Mouse (Mus musculus): Measurements from ENCODE around the gene Htr2a. TPM values are rescaled to one million over a fixed set of nuclear protein-coding genes. Genes with fewer than 3 reads are reported as not detected.

Htr2a gene
- polyA plus RNA-seq, 1 experiment from 2014 or later, result 0.38 TPM

GRCm38 (mm10) chr14:74703930-74704329 is 63.3 kb downstream of the Htr2a start:
- Histone ChIP-seq H3K4me3 (replicated peaks) (no peak overlapping the region), H3K36me3 (no peaks in the 10 kb centered on the region), H3K27ac (no peak overlapping the region), H3K4me2 (no peak overlapping the region), H3K9ac (no peak overlapping the region), H3K27me3 (no peaks in the 10 kb centered on the region), H3K4me1 (0 out of 2 replicates have a peak, but pooled peaks cover 7% of the 10 kb centered on the region), H3K9me3 (replicated peaks) (no peaks in the 10 kb centered on the region)
- ATAC-seq (replicated peaks; ENCODE audit: low FRiP score), result no peak
- WGBS, result 34% methylated on average over 6 of the region's 6 CpGs

GRCm38 (mm10) chr14:74709054-74709453 is 68.4 kb downstream of the Htr2a start:
- ATAC-seq (replicated peaks; ENCODE audit: low FRiP score), result no peak
- Histone ChIP-seq H3K4me3 (replicated peaks) (no peak overlapping the region), H3K9ac (no peak overlapping the region), H3K4me2 (no peak overlapping the region), H3K27me3 (no peaks in the 10 kb centered on the region), H3K4me1 (0 out of 2 replicates have a peak, but pooled peaks cover 1% of the 10 kb centered on the region), H3K9me3 (replicated peaks) (no peaks in the 10 kb centered on the region), H3K36me3 (no peaks in the 10 kb centered on the region), H3K27ac (no peak overlapping the region)
- 20% methylated on average over 3 of the region's 3 CpGs for WGBS

GRCm38 (mm10) chr14:74723541-74723940 is 82.9 kb downstream of the Htr2a start:
- no peaks in the 10 kb centered on the region for H3K36me3 ChIP-seq
- no peak overlapping the region for H3K27ac ChIP-seq
- no peak for ATAC-seq (replicated peaks; ENCODE audit: low FRiP score)
- H3K9me3 ChIP-seq (replicated peaks), result no peaks in the 10 kb centered on the region
- no peak overlapping the region for H3K4me3 ChIP-seq (replicated peaks)
- 63% methylated on average over 3 of the region's 3 CpGs for WGBS
- no peaks in the 10 kb centered on the region for H3K27me3 ChIP-seq
- H3K9ac ChIP-seq, result no peak overlapping the region
- no peak overlapping the region for H3K4me2 ChIP-seq
- 0 out of 2 replicates have a peak, but pooled peaks cover 9% of the 10 kb centered on the region for H3K4me1 ChIP-seq

GRCm38 (mm10) chr14:74731221-74732078 is 90.8 kb downstream of the Htr2a start:
- Histone ChIP-seq H3K27ac (peak overlapping the region; percentile 95), H3K4me1 (peaks cover 26% of the 10 kb centered on the region), H3K4me3 (replicated peaks) (peak overlapping the region; percentile 88), H3K9me3 (replicated peaks) (no peaks in the 10 kb centered on the region), H3K36me3 (peaks cover 11% of the 10 kb centered on the region), H3K27me3 (no peaks in the 10 kb centered on the region), H3K9ac (peak overlapping the region; percentile 39; the same call in 1 of the 2 replicates), H3K4me2 (peak overlapping the region; percentile 66)
- WGBS, result 23% methylated on average over 9 of the region's 9 CpGs
- no peak for ATAC-seq (replicated peaks; ENCODE audit: low FRiP score)

GRCm38 (mm10) chr14:74732079-74732783 is 91.6 kb downstream of the Htr2a start, which contains the start of gene Esd:
Gene Esd (plus strand): TSS chr14:74732297.
- Histone ChIP-seq H3K9ac (peak within 1 kb of the TSS; percentile 89), H3K36me3 (peaks cover 19% of the 10 kb centered on the region), H3K27me3 (no peaks in the 10 kb centered on the region), H3K4me2 (peak within 1 kb of the TSS; percentile 66), H3K9me3 (replicated peaks) (no peaks in the 10 kb centered on the region), H3K27ac (peak within 1 kb of the TSS; percentile 95), H3K4me3 (replicated peaks) (peak within 1 kb of the TSS; percentile 88), H3K4me1 (peaks cover 23% of the 10 kb centered on the region)
- ATAC-seq (replicated peaks; ENCODE audit: low FRiP score), result peak; percentile 98
- WGBS, result under 1% methylated on average over 53 of the region's 53 CpGs

- 56% methylated on average over 2 of the region's 2 CpGs for WGBS
- H3K4me2 ChIP-seq, result peak overlapping the region; percentile 66
- H3K9me3 ChIP-seq (replicated peaks), result no peaks in the 10 kb centered on the region
- peak overlapping the region; percentile 27; the same call in 1 of the 2 replicates for H3K9ac ChIP-seq
- no peak for ATAC-seq (replicated peaks; ENCODE audit: low FRiP score)
- H3K27me3 ChIP-seq, result no peaks in the 10 kb centered on the region
- peaks cover 21% of the 10 kb centered on the region for H3K4me1 ChIP-seq
- H3K36me3 ChIP-seq, result peaks cover 31% of the 10 kb centered on the region
- peak overlapping the region; percentile 88 for H3K4me3 ChIP-seq (replicated peaks)
- H3K27ac ChIP-seq, result no peak overlapping the region
Observed at GRCm38 (mm10) chr14:74733397-74733796, 92.8 kb downstream of the Htr2a start.

- Histone ChIP-seq H3K4me1 (peaks cover 21% of the 10 kb centered on the region), H3K4me3 (replicated peaks) (no peak overlapping the region), H3K4me2 (0 out of 2 replicates have a peak overlapping the region, but pooled peaks have one; percentile 9), H3K27ac (no peak overlapping the region), H3K27me3 (no peaks in the 10 kb centered on the region), H3K9ac (no peak overlapping the region), H3K9me3 (replicated peaks) (no peaks in the 10 kb centered on the region), H3K36me3 (peaks cover 51% of the 10 kb centered on the region)
- ATAC-seq (replicated peaks; ENCODE audit: low FRiP score), result no peak
- 73% methylated on average over 6 of the region's 6 CpGs for WGBS
Observed at GRCm38 (mm10) chr14:74735471-74735870, 94.8 kb downstream of the Htr2a start.

GRCm38 (mm10) chr14:74736850-74737249 is 96.2 kb downstream of the Htr2a start:
- no peak overlapping the region for H3K9ac ChIP-seq
- H3K4me1 ChIP-seq, result peaks cover 18% of the 10 kb centered on the region
- no peaks in the 10 kb centered on the region for H3K9me3 ChIP-seq (replicated peaks)
- H3K4me2 ChIP-seq, result no peak overlapping the region
- no peak overlapping the region for H3K4me3 ChIP-seq (replicated peaks)
- WGBS, result 98% methylated on average over 6 of the region's 6 CpGs
- no peak overlapping the region for H3K27ac ChIP-seq
- no peaks in the 10 kb centered on the region for H3K27me3 ChIP-seq
- ATAC-seq (replicated peaks; ENCODE audit: low FRiP score), result no peak
- peaks cover 64% of the 10 kb centered on the region for H3K36me3 ChIP-seq

Other genes starting within 250 kb of the Htr2a start
- gene Esd, start 91.5 kb downstream of the Htr2a start, polyA plus RNA-seq (2015; fragmentation: Nextera tagmentation; extraction: Ambion mirVana), result 424 and 425 TPM in 2 replicates